Mouse (Mus musculus): Measurements from ENCODE around the gene 4931422A03Rik. TPM values are rescaled to one million over a fixed set of nuclear protein-coding genes. Genes with fewer than 3 reads are reported as not detected.

4931422A03Rik gene
- polyA plus RNA-seq, 1 experiment from 2014 or later, result 1.4 TPM

GRCm38 (mm10) chr2:103968919-103969436 lies 59.2 kb downstream of the 4931422A03Rik start:
- Histone ChIP-seq H3K36me3 (replicated peaks) (peaks cover 72% of the 10 kb centered on the region), H3K9ac (peak overlapping the region; percentile 99), H3K27ac (replicated peaks) (peak overlapping the region; percentile 93), H3K4me3 (replicated peaks) (peak overlapping the region; percentile 84), H3K27me3 (no peaks in the 10 kb centered on the region), H3K4me2 (peak overlapping the region; percentile 80), H3K9me3 (replicated peaks) (no peaks in the 10 kb centered on the region), H3K4me1 (replicated peaks) (peaks cover 74% of the 10 kb centered on the region)
- ATAC-seq (ENCODE audit: insufficient read depth), result no peak
- 13% methylated on average over 10 of the region's 10 CpGs for WGBS (ENCODE audit: insufficient replicate concordance)

GRCm38 (mm10) chr2:103968186-103968585 lies 60.0 kb downstream of the 4931422A03Rik start:
- no peak for ATAC-seq (ENCODE audit: insufficient read depth)
- H3K4me1 ChIP-seq (replicated peaks), result peaks cover 70% of the 10 kb centered on the region
- peak overlapping the region; percentile 99; the same call in 1 of the 2 replicates for H3K9ac ChIP-seq
- peak overlapping the region; percentile 84 for H3K4me3 ChIP-seq (replicated peaks)
- H3K4me2 ChIP-seq, result peak overlapping the region; percentile 80
- H3K27me3 ChIP-seq, result no peaks in the 10 kb centered on the region
- peaks cover 67% of the 10 kb centered on the region for H3K36me3 ChIP-seq (replicated peaks)
- H3K9me3 ChIP-seq (replicated peaks), result no peaks in the 10 kb centered on the region
- peak overlapping the region; percentile 93 for H3K27ac ChIP-seq (replicated peaks)
- WGBS (ENCODE audit: insufficient replicate concordance), result 17% methylated on average over 4 of the region's 4 CpGs

GRCm38 (mm10) chr2:103965391-103965790 lies 62.8 kb downstream of the 4931422A03Rik start:
- Histone ChIP-seq H3K4me1 (replicated peaks) (peaks cover 65% of the 10 kb centered on the region), H3K9me3 (replicated peaks) (no peaks in the 10 kb centered on the region), H3K9ac (peak overlapping the region; percentile 23; the same call in 1 of the 2 replicates), H3K4me2 (peak overlapping the region; percentile 54), H3K27ac (replicated peaks) (peak overlapping the region; percentile 79), H3K27me3 (no peaks in the 10 kb centered on the region), H3K4me3 (replicated peaks) (peak overlapping the region; percentile 1), H3K36me3 (replicated peaks) (peaks cover 66% of the 10 kb centered on the region)
- no peak for ATAC-seq (ENCODE audit: insufficient read depth)
- 65% methylated on average over 3 of the region's 3 CpGs for WGBS (ENCODE audit: insufficient replicate concordance)

GRCm38 (mm10) chr2:103962349-103962748 lies 65.8 kb downstream of the 4931422A03Rik start:
- Histone ChIP-seq H3K9me3 (replicated peaks) (no peaks in the 10 kb centered on the region), H3K9ac (peak overlapping the region; percentile 78), H3K36me3 (replicated peaks) (peaks cover 61% of the 10 kb centered on the region), H3K4me1 (replicated peaks) (peaks cover 66% of the 10 kb centered on the region), H3K27me3 (no peaks in the 10 kb centered on the region), H3K4me3 (replicated peaks) (peak overlapping the region; percentile 68), H3K4me2 (peak overlapping the region; percentile 67), H3K27ac (replicated peaks) (peak overlapping the region; percentile 98)
- WGBS (ENCODE audit: insufficient replicate concordance), result 28% methylated on average over 4 of the region's 4 CpGs
- no peak for ATAC-seq (ENCODE audit: insufficient read depth)

- no peaks in the 10 kb centered on the region for H3K27me3 ChIP-seq
- H3K27ac ChIP-seq (replicated peaks), result peak overlapping the region; percentile 98
- peak; percentile 46 for ATAC-seq (ENCODE audit: insufficient read depth)
- WGBS (ENCODE audit: insufficient replicate concordance), result 41% methylated on average over 6 of the region's 6 CpGs
- peak overlapping the region; percentile 68 for H3K4me3 ChIP-seq (replicated peaks)
- peak overlapping the region; percentile 78 for H3K9ac ChIP-seq
- H3K36me3 ChIP-seq (replicated peaks), result peaks cover 34% of the 10 kb centered on the region
- H3K4me2 ChIP-seq, result peak overlapping the region; percentile 67
- no peaks in the 10 kb centered on the region for H3K9me3 ChIP-seq (replicated peaks)
- peaks cover 66% of the 10 kb centered on the region for H3K4me1 ChIP-seq (replicated peaks)
Observed at GRCm38 (mm10) chr2:103959574-103959973, 68.6 kb downstream of the 4931422A03Rik start.

GRCm38 (mm10) chr2:103959066-103959465 lies 69.1 kb downstream of the 4931422A03Rik start:
- Histone ChIP-seq H3K4me3 (replicated peaks) (peak overlapping the region; percentile 68), H3K27ac (replicated peaks) (peak overlapping the region; percentile 98), H3K4me1 (replicated peaks) (peaks cover 64% of the 10 kb centered on the region), H3K36me3 (replicated peaks) (peaks cover 29% of the 10 kb centered on the region), H3K4me2 (peak overlapping the region; percentile 67), H3K9me3 (replicated peaks) (no peaks in the 10 kb centered on the region), H3K9ac (peak overlapping the region; percentile 78), H3K27me3 (no peaks in the 10 kb centered on the region)
- peak; percentile 6; the same call in 1 of the 2 replicates for ATAC-seq (ENCODE audit: insufficient read depth)
- 33% methylated on average over 5 of the region's 5 CpGs for WGBS (ENCODE audit: insufficient replicate concordance)

GRCm38 (mm10) chr2:103958634-103959033 lies 69.5 kb downstream of the 4931422A03Rik start:
- peaks cover 69% of the 10 kb centered on the region for H3K4me1 ChIP-seq (replicated peaks)
- no peaks in the 10 kb centered on the region for H3K27me3 ChIP-seq
- no peak for ATAC-seq (ENCODE audit: insufficient read depth)
- peak overlapping the region; percentile 67 for H3K4me2 ChIP-seq
- peak overlapping the region; percentile 78 for H3K9ac ChIP-seq
- no peaks in the 10 kb centered on the region for H3K9me3 ChIP-seq (replicated peaks)
- peak overlapping the region; percentile 98 for H3K27ac ChIP-seq (replicated peaks)
- peaks cover 29% of the 10 kb centered on the region for H3K36me3 ChIP-seq (replicated peaks)
- 16% methylated on average over 3 of the region's 3 CpGs for WGBS (ENCODE audit: insufficient replicate concordance)
- H3K4me3 ChIP-seq (replicated peaks), result peak overlapping the region; percentile 68

GRCm38 (mm10) chr2:103957649-103958546 lies 70.3 kb downstream of the 4931422A03Rik start, which contains the start of gene Lmo2:
Lmo2 (plus strand) TSS chr2:103957986.
- peak within 1 kb of the TSS; percentile 98 for H3K27ac ChIP-seq (replicated peaks)
- H3K4me3 ChIP-seq (replicated peaks), result peak within 1 kb of the TSS; percentile 68
- H3K36me3 ChIP-seq (replicated peaks), result peaks cover 23% of the 10 kb centered on the region
- peak within 1 kb of the TSS; percentile 78 for H3K9ac ChIP-seq
- H3K27me3 ChIP-seq, result no peaks in the 10 kb centered on the region
- H3K4me2 ChIP-seq, result peak within 1 kb of the TSS; percentile 67
- no peaks in the 10 kb centered on the region for H3K9me3 ChIP-seq (replicated peaks)
- 8% methylated on average over 10 of the region's 10 CpGs for WGBS (ENCODE audit: insufficient replicate concordance)
- peak; percentile 75 for ATAC-seq (ENCODE audit: insufficient read depth)
- H3K4me1 ChIP-seq (replicated peaks), result peaks cover 63% of the 10 kb centered on the region

GRCm38 (mm10) chr2:103956867-103957266 lies 71.3 kb downstream of the 4931422A03Rik start:
- Histone ChIP-seq H3K36me3 (replicated peaks) (peaks cover 12% of the 10 kb centered on the region), H3K4me1 (replicated peaks) (peaks cover 52% of the 10 kb centered on the region), H3K27me3 (no peaks in the 10 kb centered on the region), H3K27ac (replicated peaks) (peak overlapping the region; percentile 98), H3K4me3 (replicated peaks) (peak overlapping the region; percentile 68), H3K4me2 (peak overlapping the region; percentile 67), H3K9me3 (replicated peaks) (no peaks in the 10 kb centered on the region), H3K9ac (peak overlapping the region; percentile 78)
- 19% methylated on average over 6 of the region's 6 CpGs for whole genome bisulfite sequencing (ENCODE audit: insufficient replicate concordance)
- peak; percentile 87 for ATAC-seq (ENCODE audit: insufficient read depth)

GRCm38 (mm10) chr2:103955714-103956113 lies 72.4 kb downstream of the 4931422A03Rik start:
- peak overlapping the region; percentile 78 for H3K9ac ChIP-seq
- no peak overlapping the region for H3K4me3 ChIP-seq (replicated peaks)
- 41% methylated on average over 3 of the region's 3 CpGs for WGBS (ENCODE audit: insufficient replicate concordance)
- no peaks in the 10 kb centered on the region for H3K27me3 ChIP-seq
- ATAC-seq (ENCODE audit: insufficient read depth), result no peak
- 0 out of 2 replicates have a peak, but pooled peaks cover under 1% of the 10 kb centered on the region for H3K36me3 ChIP-seq (replicated peaks)
- H3K4me1 ChIP-seq (replicated peaks), result peaks cover 45% of the 10 kb centered on the region
- 0 out of 2 replicates have a peak overlapping the region, but pooled peaks have one; percentile 1 for H3K4me2 ChIP-seq
- peak overlapping the region; percentile 98 for H3K27ac ChIP-seq (replicated peaks)
- no peaks in the 10 kb centered on the region for H3K9me3 ChIP-seq (replicated peaks)

Measured in liver, embryonic 15.5 days (tissue).